In genomic region chr3:96268051-96268775, GRCm38 (mm10) we compare ENCODE assay signal across 8 mouse cellular contexts. TPM values are rescaled to one million over a fixed set of nuclear protein-coding genes. Genes with fewer than 3 reads are reported as not detected.
DNase-seq lines count a peak whose midpoint lies in the region; ATAC-seq lines count a peak whose summit lies in the region.

Hist2h3b (plus strand) TSS chr3:96268654.

- peak; percentile 80 to 81 for DNase-seq in adrenal gland, adult 18-20 months (ENCODE audit: low spot score in 2 of 2)
- DNase-seq in embryo, embryonic 10.5 days (ENCODE audit: low spot score), result peak; percentile 88
- peak; percentile 74 for DNase-seq in gastrocnemius, postnatal 25 days
- peak; percentile 89 for DNase-seq in intestine, embryonic 14.5 days (ENCODE audit: low spot score)
- DNase-seq in left cerebral cortex, postnatal 14 days (ENCODE audit: low spot score in 2 of 2), result peak; percentile 83 to 86
- peak; percentile 80 to 85 for DNase-seq in right cerebral cortex, postnatal 36 days (ENCODE audit: low spot score in 2 of 2)
- peak; percentile 75 to 77 for DNase-seq in urinary bladder, postnatal 4 days (ENCODE audit: low spot score in 2 of 2)

- H3K4me2 ChIP-seq in intestine, embryonic 14.5 days (ENCODE audit: low read length), result peak within 1 kb of the TSS; percentile 90

- H3K27me3 ChIP-seq in intestine, embryonic 14.5 days (replicated peaks; ENCODE audit: control insufficient read depth, insufficient read depth, low read length), result no peaks in the 10 kb centered on the region

- no peaks in the 10 kb centered on the region for H3K9me3 ChIP-seq in intestine, embryonic 14.5 days (ENCODE audit: control insufficient read depth, low read length)

- peak; percentile 56; the same call in 1 of the 2 replicates for ATAC-seq in intestine, embryonic 14.5 days (replicated peaks; ENCODE audit: low FRiP score, low TSS enrichment, low read depth)
- peak; percentile 36; the same call in 1 of the 2 replicates for ATAC-seq in megakaryocyte-erythroid progenitor cell, adult 5-6 weeks (replicated peaks; ENCODE audit: low FRiP score, low TSS enrichment, poor library complexity, severe bottlenecking)

- 20% methylated on average over 27 of the region's 30 CpGs for WGBS in intestine, embryonic 14.5 days

- H3K9ac ChIP-seq in intestine, embryonic 14.5 days (ENCODE audit: low read length), result peak within 1 kb of the TSS; percentile 82

- peaks cover 21% of the 10 kb centered on the region for H3K4me1 ChIP-seq in intestine, embryonic 14.5 days (replicated peaks; ENCODE audit: control insufficient read depth, insufficient read depth, low read length)

- H3K27ac ChIP-seq in intestine, embryonic 14.5 days (ENCODE audit: low read depth), result peak within 1 kb of the TSS; percentile 98

- no peaks in the 10 kb centered on the region for H3K36me3 ChIP-seq in intestine, embryonic 14.5 days (ENCODE audit: control insufficient read depth, insufficient read depth, low read length)

- intact Hi-C loops in left cerebral cortex, postnatal 14 days (cut with DNase I), result no loop called here

- H3K4me3 ChIP-seq in intestine, embryonic 14.5 days (ENCODE audit: low read depth, low read length), result peak within 1 kb of the TSS; percentile 58

RNA-seq across cellular contexts. Expression of gene Hist2h3b, which starts in this region (rescaled TPM):
- total RNA-seq in adrenal gland, adult 18-20 months (2021), result 10 to 100 TPM; 37.9 to 43.2 TPM
- total RNA-seq in gastrocnemius, postnatal 25 days (2021), result 10 to 100 TPM; 24.6 to 29.5 TPM
- 77.9 and 79.1 TPM in 2 replicates for polyA plus RNA-seq in intestine, embryonic 14.5 days (2014; fragmentation: Nextera tagmentation; extraction: Ambion mirVana)
- total RNA-seq in left cerebral cortex, postnatal 14 days (2021), result 10 to 100 TPM; 56.6 to 91.2 TPM
- 432 and 521 TPM in 2 replicates for total RNA-seq in megakaryocyte-erythroid progenitor cell, adult 5-6 weeks (2014; fragmentation: Nextera tagmentation)
- total RNA-seq in megakaryocyte-erythroid progenitor cell, adult 5-6 weeks (2017), result 172 and 646 TPM in 2 replicates

Comparison
In these comparisons a context has a peak if more than half of its experiments do, and no peak if none do; other contexts are left out.
1. Peak in every context shown above with its lines: DNase-seq, ATAC-seq, H3K4me3 ChIP-seq and H3K27ac ChIP-seq.